Mouse (Mus musculus) G1E-ER4 (cell line): ENCODE data around the gene Serpinb9b. TPM values are rescaled to one million over a fixed set of nuclear protein-coding genes. Genes with fewer than 3 reads are reported as not detected.

ENCODE experiments used
- GATA1 ChIP-seq: IDR thresholded peaks from one replicate; pipeline ENCODE4 v1.8.0; 2012; ENCODE audit warnings: low read length, inconsistent platforms
- polyA plus RNA-seq: library from polyadenylated mRNA; stranded (reverse); fragments of >175 nt; gene quantifications from 2 replicates; pipeline ENCODE4 v1.2.3, GENCODE M21; 2012

Gene Serpinb9b
- polyA plus RNA-seq, 1 experiment: not detected

DNA sequence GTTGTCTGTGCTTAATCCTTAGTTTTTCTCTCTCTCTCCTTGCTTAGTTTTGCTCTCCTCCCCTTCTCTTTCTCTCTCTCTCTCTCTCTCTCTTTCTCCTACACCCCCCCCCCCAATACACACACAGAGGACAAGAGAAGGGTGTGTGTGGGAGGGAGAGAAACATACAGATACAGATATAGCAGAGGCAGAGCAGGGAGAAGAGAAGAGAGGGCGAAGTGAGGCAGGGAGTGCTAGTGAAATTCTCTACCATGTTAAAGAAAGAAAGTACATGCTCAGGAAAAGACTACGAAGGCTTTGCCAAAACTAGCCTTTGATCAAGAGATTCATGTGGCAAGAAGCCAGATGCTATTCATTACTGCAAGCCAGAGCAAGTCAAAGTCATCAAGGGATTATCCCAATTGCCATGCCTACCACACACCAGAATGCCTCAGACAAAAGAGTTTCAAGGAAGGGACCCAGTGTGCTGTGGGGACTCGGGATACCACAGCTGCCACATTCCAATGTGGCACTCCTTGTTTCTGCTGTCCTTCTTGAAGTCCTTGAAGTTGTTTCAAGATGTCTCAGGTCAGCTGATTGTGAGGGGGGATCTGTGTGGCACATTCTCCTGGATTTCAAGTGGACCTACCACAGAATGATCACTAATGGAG lies 51.0 kb downstream of the Serpinb9b start, which contains the start of gene Serpinb1b:
Gene Serpinb1b, plus strand, starts transcription at position 520 of the 650 bp plus-strand sequence.
- TF ChIP-seq GATA1: no peak

GRCm38 (mm10) chr13:33079391-33079790 lies 52.2 kb downstream of the Serpinb9b start:
- TF ChIP-seq GATA1: no peak

GRCm38 (mm10) chr13:33080356-33080755 lies 53.1 kb downstream of the Serpinb9b start:
- TF ChIP-seq GATA1: no peak

- TF ChIP-seq GATA1: no peak
Observed at GRCm38 (mm10) chr13:33083834-33084233, 56.6 kb downstream of the Serpinb9b start.

- TF ChIP-seq GATA1: no peak
Observed at GRCm38 (mm10) chr13:33084975-33085694, 57.9 kb downstream of the Serpinb9b start.

DNA sequence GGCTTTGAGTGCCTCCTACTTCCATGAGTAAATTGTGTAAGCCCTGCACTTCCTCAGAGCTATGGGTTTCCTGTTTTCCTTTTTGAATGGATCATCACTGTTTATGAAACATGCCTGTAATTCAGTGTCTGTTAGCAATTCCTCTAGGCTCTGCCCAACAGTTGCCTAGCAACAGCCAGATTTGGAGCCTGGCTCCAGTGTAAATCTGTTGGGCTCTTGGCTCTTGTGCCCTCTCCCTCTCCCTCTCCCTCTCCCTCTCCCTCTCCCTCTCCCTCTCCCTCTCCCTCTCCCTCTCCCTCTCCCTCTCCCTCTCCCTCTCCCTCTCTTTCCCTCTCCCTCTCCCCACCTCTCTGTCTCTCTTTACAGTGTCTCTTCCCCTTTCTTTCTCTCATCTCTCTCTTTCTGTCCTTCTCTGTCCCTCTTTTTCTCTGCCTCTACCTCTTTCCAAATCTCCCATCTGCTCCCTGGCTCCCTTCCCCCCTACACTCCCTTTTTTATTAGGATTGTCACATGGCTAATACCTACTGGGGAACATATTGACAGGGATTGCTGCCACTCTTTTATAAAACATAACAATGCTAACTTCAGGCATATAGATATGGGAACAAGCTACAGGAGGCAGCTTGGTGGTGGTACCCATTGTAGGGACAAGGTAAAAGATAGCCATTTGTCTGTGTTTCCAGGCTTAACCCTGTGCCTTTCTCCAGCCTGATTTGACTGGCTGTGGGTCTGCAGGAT lies 58.6 kb downstream of the Serpinb9b start:
- TF ChIP-seq GATA1: no peak

- TF ChIP-seq GATA1: no peak
Observed at GRCm38 (mm10) chr13:33089566-33089965, 62.4 kb downstream of the Serpinb9b start.

GRCm38 (mm10) chr13:33090546-33090945 lies 63.3 kb downstream of the Serpinb9b start:
- TF ChIP-seq GATA1: no peak

DNA sequence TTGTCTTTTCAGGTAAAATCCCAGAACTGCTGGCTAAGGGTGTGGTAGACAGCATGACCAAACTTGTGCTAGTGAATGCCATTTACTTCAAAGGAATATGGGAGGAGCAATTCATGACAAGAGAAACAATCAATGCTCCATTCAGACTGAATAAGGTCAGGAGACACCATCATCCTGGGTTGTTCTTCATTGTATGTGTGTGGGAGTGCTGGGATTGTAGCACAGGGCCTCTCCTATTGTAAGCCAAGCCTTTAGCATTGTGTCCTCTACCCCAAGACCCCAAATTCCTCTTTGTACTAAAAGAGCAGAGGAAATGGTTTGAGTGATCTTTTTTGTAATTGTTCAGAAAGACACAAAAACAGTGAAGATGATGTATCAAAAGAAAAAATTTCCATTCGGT lies 64.1 kb downstream of the Serpinb9b start:
- no peak for TF ChIP-seq GATA1

Other genes starting within 250 kb of the Serpinb9b start
- not detected in 2 replicates for gene Mylk4, start 243.5 kb upstream of the Serpinb9b start, polyA plus RNA-seq
- 34.5 and 38.2 TPM in 2 replicates for gene Wrnip1, start 225.4 kb upstream of the Serpinb9b start, polyA plus RNA-seq
- not detected in 2 replicates for gene D930007J09Rik, start 224.6 kb upstream of the Serpinb9b start, polyA plus RNA-seq
- gene Serpinb1a, start 176.2 kb upstream of the Serpinb9b start, polyA plus RNA-seq: not detected in 2 replicates
- gene Serpinb1c, start 129.2 kb upstream of the Serpinb9b start, polyA plus RNA-seq: not detected in 2 replicates
- not detected in 2 replicates for gene Serpinb6b, start 62.2 kb upstream of the Serpinb9b start, polyA plus RNA-seq
- 0.11 and 0.12 TPM in 2 replicates for gene Serpinb9, start 24.2 kb upstream of the Serpinb9b start, polyA plus RNA-seq
- not detected in 2 replicates for gene Serpinb1b, start 51.2 kb downstream of the Serpinb9b start, polyA plus RNA-seq
- 0.27 and 0.29 TPM in 2 replicates for gene Serpinb9c, start 132.3 kb downstream of the Serpinb9b start, polyA plus RNA-seq
- gene Serpinb9d, start 165.5 kb downstream of the Serpinb9b start, polyA plus RNA-seq: not detected in 2 replicates
- not detected in 2 replicates for gene Serpinb9e, start 222.2 kb downstream of the Serpinb9b start, polyA plus RNA-seq